Mouse (Mus musculus): ENCODE data around the gene Olfr229.
"Not testable (repeated sequence)": the region's sequence is repeated elsewhere in the genome, so short reads cannot be mapped to it uniquely, and the experiment has no call there.

Olfr229 gene

GRCm38 (mm10) chr9:39907036-39907435 lies at the start of gene Olfr229:
Olfr229 (plus strand) TSS chr9:39907336.
- DNase-seq (ENCODE audit: low spot score in 2 of 2), result no peak

- DNase-seq (ENCODE audit: low spot score in 2 of 2), result no peak
Measured at GRCm38 (mm10) chr9:39866122-39866521, 41.0 kb upstream of the Olfr229 start, which contains the start of gene Olfr972. Olfr972 (plus strand) TSS chr9:39866422.

- not testable (repeated sequence) for DNase-seq (ENCODE audit: low spot score in 2 of 2)
Measured at GRCm38 (mm10) chr9:39871986-39872385, 35.1 kb upstream of the Olfr229 start.

GRCm38 (mm10) chr9:39877541-39878396 lies 29.4 kb upstream of the Olfr229 start:
- DNase-seq (ENCODE audit: low spot score in 2 of 2), result not testable (repeated sequence)

GRCm38 (mm10) chr9:39905106-39905505 lies 2.0 kb upstream of the Olfr229 start:
- DNase-seq (ENCODE audit: low spot score in 2 of 2), result no peak

GRCm38 (mm10) chr9:39909939-39910338 lies 2.8 kb downstream of the Olfr229 start:
- no peak for DNase-seq (ENCODE audit: low spot score in 2 of 2)

- not testable (repeated sequence) for DNase-seq (ENCODE audit: low spot score in 2 of 2)
Measured at GRCm38 (mm10) chr9:39927975-39928836, 21.1 kb downstream of the Olfr229 start.

- not testable (repeated sequence) for DNase-seq (ENCODE audit: low spot score in 2 of 2)
Measured at GRCm38 (mm10) chr9:39928837-39929236, 21.7 kb downstream of the Olfr229 start.

- DNase-seq (ENCODE audit: low spot score in 2 of 2), result no peak
Measured at GRCm38 (mm10) chr9:39937201-39937600, 30.1 kb downstream of the Olfr229 start, which contains the start of gene Olfr974. Olfr974 (plus strand) TSS chr9:39937501.

GRCm38 (mm10) chr9:39951946-39952345 lies 44.8 kb downstream of the Olfr229 start, which contains the start of gene Olfr975:
Olfr975 (minus strand) TSS chr9:39952046.
- DNase-seq (ENCODE audit: low spot score in 2 of 2), result no peak

GRCm38 (mm10) chr9:39961033-39961432 lies 53.9 kb downstream of the Olfr229 start, which contains the start of gene Olfr976:
Olfr976 (minus strand) TSS chr9:39961133.
- DNase-seq (ENCODE audit: low spot score in 2 of 2), result not testable (repeated sequence)

Measured in right cerebral cortex, adult 2 months (tissue).